Mouse (Mus musculus) small intestine, adult 2 months (tissue): ENCODE results near the gene Serinc1.

Source experiments
- CTCF ChIP-seq: fragments of 200-500 bp; IDR thresholded peaks from 2 replicates; pipeline ENCODE4 v1.5.1; 2012; ENCODE audit warnings: low read depth, mild to moderate bottlenecking, control low read depth, inconsistent platforms, low read length, moderate library complexity, mixed read lengths; ENCODE audit not compliant: insufficient replicate concordance, insufficient read length; ENCODE audit errors: extremely low read depth
- POLR2A ChIP-seq: fragments of 200-500 bp; IDR thresholded peaks from 2 replicates; pipeline ENCODE4 v1.6.1; 2012; ENCODE audit warnings: low read depth, mild to moderate bottlenecking, control low read depth, inconsistent platforms, low read length, moderate library complexity

- TF ChIP-seq CTCF (no peak), POLR2A (no peak)
These were observed 613 bp downstream of the Serinc1 start for GRCm38 (mm10) chr10:57531616-57532217.
